Mouse (Mus musculus) kidney, postnatal 25 days (tissue): Measurements from ENCODE around the gene Zdhhc5.
"Not testable (repeated sequence)": the region's sequence is repeated elsewhere in the genome, so short reads cannot be mapped to it uniquely, and the experiment has no call there.

Source experiments
- DNase-seq, 2 experiments: peaks; one replicate each; pipeline ENCODE4 v3.0.0; 2021; ENCODE audit warnings: mixed read lengths in 2 of 2

The Zdhhc5 gene

DNA sequence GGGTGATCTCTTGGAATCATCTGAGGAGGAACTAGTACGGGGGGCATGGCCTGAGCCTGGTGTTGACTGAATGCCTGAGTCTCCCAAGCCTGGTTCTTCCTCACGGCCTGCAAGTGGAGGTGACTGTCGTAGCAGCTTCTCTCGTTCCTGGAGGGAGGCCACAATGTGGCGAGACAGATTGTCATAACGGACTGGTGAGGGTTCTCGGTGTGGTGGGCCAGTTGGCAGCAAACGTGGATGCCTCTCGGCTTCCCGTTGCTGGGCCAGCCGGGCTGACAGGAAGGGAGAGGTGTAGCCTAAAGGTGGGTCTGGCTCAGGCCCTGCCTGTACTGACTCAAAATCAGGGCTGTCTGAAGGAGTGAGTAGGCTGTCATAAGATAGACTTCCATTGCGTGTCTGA, 24.9 kb downstream of the Zdhhc5 start:
- DNase-seq: no peak

DNA sequence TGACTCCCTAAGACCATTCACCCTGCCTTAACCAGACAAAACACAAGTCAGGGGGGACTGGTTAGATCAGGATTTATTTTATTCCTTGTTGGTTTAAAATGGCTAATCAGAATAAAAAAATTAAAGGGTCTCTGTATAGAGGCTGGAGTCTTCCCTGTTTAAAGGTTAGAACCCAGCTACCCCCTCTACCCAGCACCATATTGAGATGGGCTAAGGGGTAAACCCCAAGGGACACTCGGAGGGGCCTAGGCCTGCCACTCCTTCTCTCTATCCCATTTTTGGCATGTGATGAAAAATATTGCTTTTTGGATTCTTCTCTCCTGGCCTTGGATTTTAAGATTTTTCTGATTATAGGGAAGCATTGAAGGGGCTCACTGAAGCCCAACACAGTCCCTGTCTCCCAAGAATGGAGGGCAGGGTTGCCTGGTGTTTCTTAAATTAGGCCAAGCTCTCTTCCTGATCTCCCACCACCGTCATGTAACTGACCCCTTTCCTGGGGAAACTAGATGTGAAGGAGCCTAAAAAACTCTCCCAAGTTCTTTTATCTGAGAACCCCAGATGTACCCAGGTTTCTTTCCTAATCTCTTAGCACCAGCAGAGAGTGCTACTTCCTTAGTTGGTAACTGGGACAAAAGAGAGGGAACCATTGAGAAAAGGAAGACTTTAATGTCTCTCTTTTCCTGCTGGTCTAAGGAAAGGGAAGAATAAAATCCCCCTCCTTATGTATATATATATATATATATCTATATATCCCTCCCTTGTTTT, 26.7 kb downstream of the Zdhhc5 start:
- no peak for DNase-seq

DNA sequence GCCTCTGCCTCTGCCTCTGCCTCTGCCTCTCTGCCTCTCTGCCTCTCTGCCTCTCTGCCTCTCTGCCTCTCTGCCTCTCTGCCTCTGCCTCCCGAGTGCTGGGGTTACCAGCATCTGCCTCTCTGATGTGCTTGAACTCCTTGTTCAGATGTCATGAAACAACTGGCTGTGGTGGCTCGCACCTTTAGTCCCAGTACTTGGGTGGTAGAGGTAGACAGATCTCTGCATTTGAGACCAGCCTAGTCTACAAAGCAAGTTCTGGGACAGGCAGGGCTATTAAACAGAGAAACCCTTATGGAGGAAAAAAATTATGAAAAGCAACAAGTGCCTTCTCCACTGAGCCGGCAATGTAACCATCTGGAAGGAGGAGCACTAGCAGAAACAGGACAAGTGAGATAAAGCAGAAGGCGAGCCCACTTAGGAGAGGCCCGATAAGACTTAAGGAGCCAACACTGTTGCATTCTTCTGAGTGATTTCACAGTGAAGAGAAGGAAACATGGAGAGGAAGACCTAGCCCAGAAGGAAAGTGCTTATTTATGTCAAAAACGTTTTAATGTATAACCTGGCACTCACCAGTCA, 32.3 kb downstream of the Zdhhc5 start:
- DNase-seq: no peak

DNA sequence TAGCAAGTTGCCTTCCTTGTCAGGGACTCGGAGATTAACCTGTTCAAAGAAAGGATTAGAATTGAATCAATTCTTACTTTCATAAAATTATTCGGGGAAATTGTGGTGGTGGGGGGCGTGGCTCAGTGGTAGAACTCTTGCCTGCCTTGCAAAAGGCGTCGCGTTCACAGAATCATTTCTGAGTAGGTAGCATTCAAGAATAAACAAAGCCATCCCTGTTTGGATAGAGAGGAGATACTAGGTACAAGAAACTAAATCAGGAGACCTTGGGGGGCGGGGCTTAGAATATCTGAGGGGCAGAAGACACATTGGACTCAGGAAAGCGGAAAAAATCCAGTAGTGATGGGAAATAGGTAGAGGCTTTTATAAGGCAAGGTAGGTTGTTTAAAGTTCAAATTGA, 36.0 kb downstream of the Zdhhc5 start, which contains the start of gene Tmx2:
Gene Tmx2 (minus strand): TSS at position 125 of the 400 bp plus-strand sequence.
- no peak for DNase-seq

DNA sequence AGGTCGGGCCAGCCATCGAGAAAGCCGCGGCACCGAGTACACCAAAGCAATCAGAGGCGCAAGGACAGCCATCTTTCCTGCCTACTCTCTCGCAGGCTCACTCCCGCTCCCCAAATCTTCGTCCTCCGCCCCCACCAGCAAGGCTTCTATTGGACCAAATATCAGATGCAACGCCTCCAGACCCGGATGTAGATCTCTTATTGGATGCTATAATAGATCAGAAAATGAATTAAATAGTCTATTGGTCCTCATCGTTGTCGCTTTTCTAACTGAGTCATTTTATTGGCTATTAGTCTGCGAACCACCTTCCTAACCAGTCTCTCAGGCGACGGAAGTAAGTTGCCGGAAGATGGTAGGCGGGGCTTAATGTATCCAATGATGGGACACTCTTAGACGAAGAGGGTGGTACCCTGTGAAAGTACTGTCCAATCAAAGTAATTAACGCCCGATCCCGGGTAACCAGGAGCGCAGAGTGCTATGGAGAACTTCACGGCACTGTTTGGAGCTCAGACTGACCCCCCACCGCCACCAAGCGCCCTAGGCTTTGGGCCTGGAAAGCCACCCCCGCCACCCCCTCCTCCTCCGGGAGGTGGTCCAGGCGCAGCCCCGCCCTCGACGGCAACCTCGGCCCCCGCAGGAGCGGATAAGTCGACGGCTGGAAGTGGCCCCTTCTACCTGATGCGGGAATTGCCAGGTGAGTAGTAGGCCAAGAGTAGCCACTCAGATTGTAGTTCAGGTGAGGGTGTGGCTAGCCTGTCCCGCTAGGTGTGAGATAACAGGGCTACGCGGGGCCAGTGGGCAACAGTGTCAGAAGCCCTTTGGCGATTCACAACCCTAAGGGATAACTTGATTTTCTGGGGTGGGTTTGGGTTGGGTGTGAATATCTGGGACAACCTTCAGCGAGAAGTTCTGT, 36.8 kb downstream of the Zdhhc5 start, which contains the start of the genes Gm28635 and Med19:
Gene Gm28635 (minus strand): TSS at position 74 of the 913 bp plus-strand sequence.
Gene Med19 (plus strand): TSS at position 435 of the 913 bp plus-strand sequence.
- DNase-seq: peak; percentile 97 to 98

DNA sequence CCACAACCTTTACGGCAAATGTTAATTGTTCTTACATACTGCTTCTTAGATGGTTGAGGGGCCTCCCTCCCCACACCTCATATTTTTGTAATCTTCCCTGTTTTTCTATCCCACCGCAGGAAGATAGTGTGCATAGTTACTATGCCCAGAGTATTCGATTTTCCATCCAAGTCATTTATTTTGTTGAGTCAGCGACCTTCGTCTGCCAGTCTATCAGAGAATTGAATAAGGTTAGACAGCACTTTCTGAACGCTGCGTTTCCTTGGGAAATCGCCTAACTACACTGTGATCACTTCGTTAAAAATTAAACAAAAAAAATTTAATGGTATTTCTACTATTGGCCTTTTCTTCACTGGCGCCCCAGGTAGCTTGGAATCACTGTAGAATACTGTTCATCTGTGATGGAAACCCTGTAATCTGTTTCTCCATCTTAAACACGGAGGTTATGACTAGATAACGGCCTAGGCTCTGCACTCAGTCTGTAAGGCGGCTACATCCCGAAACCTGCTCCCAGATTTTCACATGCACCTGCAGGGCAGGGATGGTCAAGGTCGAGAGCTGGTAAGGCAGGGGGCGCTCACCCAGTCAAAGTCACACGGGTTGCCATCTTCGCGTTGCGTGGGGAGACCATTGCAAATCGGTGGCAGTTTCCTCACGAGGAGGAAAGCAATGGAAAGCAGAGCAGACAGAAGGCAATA, 37.6 kb downstream of the Zdhhc5 start:
- no peak for DNase-seq

DNA sequence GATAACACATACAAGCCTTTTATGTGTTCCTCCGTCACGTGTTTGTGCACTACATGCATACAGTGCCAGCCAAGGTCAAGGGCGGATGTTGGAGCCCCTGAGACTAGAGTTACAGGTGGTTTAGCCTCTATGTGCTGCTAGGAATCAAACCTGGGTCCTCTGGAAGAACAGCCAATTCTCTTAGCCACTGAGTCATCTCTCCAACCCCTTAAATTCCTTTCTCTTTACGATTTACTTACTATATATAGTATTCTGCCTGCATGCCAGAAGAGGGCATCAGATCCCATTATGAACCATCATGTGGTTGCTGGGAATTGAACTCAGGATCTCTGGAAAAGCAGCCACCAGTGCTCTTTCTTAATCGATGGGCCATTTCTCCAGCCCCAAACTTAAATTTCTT, 43.4 kb downstream of the Zdhhc5 start:
- DNase-seq: not testable (repeated sequence)

DNA sequence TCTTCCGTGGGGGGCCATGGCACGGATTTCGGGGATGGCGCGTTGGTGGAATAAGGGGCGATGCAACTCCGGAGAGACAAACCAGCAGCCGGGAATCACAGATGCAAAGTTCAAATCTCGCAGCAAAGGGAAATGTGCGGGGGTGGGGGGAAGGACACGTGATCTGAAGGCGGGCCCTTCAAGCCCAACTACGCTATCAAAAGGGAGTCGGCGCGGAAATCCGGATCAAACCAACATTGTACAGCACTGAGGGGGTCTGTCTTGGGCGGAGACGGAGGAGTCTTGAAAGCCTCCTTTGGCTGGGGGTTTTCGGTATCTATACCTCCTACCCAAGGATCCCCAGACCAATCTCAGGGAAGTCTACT, 44.4 kb downstream of the Zdhhc5 start, which contains the start of gene Selenoh:
Gene Selenoh (minus strand): TSS at position 202 of the 365 bp plus-strand sequence.
- peak; percentile 87 to 88 for DNase-seq

DNA sequence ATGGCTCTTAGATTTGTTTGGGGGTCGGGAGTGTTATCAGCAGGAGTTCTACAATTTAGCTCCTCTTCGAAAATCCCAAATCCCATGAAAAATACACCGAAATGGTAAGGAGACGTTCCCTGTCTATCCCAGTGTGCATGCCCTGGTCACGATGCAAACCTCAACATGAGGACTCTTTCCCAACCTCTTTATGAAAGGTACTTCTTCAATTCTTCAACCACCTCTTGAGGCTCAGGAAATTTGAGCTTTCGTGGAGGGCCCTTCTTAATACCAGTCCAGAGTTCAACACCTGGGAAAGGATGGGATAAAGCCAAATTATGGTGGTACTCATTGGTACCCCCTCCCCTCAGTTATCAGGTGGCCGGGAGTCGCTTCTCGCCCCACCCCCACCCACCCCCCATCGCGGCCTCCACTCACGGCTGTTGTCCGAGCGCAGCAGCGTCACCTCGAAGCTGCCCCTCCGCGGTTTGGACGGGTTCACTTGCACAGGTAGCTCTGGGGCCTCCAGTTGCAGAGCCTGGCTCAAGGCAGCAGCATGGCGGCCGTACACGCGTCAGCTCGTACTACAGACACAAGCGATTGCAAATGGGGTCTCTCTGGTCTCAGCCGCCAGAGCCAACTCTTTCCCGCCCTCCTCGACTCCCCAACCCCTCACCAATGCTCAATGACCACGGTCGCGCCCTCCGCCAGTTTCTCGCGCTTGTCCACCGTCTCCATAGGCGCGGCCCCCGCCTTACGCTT, 45.0 kb downstream of the Zdhhc5 start:
- DNase-seq: peak; percentile 40 to 54

DNA sequence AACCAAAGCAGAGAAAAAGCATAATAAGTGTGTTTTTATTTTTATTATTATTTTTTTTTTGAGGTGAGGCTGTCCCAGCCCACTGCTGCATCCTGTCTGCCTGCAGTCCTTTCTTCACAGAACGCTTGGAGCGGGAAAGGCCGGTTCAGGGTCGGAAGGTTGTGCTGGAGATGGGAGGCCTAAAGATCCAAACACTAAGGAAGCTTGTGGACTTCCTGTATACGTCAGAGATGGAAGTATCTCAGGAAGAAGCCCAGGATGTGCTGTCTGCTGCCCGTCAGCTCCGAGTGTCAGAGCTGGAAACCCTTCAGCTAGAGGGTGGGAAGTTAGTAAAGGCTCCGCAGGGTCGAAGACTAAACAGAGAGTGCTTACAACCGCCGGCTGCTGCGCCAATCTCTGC, 48.9 kb downstream of the Zdhhc5 start:
- DNase-seq: peak; percentile 27 to 51

DNA sequence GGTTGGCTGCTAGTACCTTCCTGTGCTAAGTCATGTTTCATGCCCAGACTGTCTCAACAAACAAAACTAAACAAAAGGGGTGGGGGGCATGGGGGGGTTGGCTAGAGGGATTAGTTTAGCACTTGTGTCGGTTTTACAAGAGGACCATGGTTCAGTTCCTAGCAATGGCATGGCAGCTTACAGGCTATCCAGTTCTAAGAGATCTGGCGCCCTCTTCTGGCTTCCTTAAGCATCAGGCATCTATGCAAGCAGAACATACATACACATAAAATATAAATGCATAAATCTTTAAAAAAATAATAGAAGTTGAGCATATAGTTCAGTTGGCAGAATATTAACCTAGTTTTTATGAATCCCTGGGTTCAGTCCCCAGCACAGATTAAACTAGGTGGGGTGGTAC, 52.1 kb downstream of the Zdhhc5 start:
- peak; percentile 55 to 75 for DNase-seq

DNA sequence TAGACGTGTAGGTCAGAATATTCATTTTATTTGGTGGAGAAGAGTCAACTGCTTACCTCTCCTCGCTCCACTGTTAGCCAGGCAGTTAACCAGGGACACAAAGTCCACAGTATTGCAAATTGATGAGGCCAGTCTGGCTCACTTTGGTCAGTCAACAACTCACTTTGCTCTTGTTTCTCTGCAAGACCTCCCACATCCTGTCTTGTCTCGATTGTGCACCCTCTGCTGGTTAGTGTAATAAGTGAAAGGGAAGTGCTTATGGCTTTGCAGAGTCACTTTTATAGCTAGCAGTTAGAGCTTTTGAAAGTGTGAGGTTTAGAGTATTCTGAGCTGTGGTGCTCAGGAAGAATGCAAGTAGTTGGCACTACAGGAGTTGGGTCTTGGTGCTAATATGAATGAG, 54.7 kb downstream of the Zdhhc5 start:
- peak; percentile 52 to 72 for DNase-seq

DNA sequence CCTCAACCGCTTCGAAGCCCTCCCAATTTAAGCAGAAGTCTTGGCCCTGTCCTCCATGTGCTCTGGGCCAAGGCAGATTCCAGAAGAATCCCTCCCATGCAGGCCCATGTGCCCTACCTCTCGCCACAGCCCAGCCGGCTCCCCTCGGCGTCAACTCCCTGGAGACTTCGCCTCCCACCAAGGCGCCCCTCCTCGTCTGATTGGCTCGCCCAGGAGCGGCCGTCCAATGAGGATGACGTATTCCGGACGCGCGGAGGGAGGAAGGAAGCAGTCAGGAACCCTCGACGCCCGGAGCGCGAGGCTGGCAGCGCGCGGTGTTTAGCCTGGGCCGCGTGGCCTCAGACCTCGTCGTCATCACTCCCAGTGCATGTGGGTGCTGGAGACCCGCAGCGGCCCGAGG, 56.2 kb downstream of the Zdhhc5 start, which contains the start of gene Btbd18:
Gene Btbd18 (plus strand): TSS at position 274 of the 400 bp plus-strand sequence.
- DNase-seq: no peak

DNA sequence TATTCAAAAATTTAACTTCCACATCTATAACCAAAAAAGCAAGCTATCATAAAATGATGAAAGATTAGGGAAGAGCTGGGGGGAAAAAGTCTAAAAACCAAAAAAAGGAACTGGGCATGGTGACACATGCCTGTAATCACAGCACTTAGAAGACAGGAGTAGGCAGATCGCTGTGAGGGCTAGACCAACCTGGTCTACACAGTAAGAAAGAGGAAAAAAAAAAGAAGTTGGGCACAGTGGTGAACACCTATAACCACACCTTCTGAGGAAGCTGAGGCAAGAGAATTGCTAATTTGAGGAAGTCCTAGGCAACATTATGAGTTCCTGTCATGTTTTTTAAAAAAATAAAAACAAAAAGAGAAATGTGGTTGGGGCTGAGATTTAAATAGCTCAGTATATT, 59.1 kb downstream of the Zdhhc5 start:
- DNase-seq: no peak

DNA sequence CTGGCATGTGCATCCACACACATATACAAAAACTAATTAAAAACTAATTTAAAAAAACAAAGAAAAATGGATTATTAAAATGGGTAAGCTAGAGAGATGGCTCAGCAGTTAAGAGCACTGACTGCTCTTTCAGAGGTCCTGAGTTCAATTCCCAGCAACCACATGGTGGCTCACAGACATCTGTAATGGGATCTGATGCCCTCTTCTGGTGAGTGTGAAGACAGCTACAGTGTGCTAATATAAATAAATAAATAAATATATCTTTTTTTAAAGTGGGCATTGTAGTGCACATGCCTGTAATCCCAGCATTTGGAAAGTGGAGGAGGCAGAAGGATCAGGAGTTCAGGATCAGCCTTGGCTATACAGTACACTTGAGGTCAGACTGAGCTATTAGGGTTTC, 61.6 kb downstream of the Zdhhc5 start:
- no peak for DNase-seq

DNA sequence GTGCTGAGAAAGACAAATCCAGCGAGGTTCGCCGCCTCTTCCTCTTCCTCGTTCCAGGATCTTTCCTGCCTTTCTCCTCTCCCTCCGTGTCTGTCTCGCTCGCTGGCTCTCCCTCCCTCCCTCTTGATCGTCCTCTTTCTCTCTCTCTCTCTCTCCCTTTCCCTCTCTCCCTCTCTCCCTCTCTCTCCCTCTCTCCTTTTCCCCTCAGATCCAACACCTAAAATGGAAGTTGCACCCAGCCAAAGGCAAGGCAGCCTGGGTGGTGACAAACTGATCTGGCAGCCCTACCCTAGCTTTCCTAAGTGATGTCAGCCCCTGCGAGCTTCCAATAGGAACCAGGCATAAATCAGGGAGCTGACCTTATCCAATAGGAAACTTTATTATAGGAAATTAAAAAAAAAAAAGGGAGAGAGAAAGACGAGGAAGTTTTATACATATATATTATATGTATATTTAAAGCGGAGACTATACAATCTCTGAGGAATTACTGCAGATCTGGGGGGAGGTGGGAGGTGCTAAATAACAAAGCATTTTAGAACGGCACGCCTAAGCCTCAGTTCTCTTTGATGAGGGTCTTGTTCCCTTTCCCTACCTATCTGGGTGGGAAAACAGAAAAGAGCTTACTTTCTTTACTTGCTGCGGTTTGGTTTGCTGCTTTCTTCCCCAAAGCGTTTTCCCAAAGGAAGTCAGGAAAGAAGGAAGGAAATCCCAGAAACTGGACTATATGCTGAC, 64.3 kb downstream of the Zdhhc5 start, which contains the start of gene Ctnnd1:
Gene Ctnnd1 (minus strand): TSS at position 302 of the 732 bp plus-strand sequence.
- DNase-seq: peak; percentile 90 to 95

DNA sequence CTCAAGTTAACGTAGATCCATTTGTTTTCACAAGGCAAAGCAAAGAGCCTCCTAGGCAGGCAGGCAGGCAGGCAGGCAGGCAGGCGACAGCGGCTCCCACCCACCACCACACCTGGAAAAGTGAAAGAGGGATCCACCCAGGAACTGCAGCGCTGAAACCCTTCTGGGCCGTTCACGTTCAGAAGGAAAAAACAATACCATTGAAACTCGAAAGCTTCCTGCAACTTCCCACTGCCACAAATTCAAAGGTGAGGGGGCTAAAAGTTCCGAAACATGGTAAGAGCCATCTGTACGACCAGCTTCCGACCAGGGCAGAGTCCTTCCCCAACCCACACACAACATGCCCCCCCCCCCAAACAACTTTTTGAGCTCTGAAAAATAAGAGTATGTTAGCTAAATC, 65.3 kb downstream of the Zdhhc5 start:
- DNase-seq: peak; percentile 31 to 45

DNA sequence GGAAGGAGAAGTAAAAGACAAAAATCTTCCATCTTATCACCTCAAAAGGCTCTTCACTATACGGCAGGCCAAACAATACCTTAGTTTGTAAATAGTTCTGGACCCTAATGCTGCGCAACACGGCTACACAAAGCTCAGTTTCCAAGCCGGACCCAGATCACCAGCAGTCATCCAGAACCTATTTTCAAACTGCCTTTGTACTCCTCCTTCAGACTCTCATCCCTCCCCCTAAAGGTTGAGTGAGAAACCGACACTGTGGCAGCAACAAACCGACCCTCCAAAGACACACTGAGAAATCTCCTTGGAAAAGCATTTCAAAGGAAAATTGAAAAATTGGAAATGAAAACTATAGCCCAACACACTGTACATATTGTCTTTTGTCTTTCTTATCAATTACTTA, 66.6 kb downstream of the Zdhhc5 start:
- no peak for DNase-seq

DNA sequence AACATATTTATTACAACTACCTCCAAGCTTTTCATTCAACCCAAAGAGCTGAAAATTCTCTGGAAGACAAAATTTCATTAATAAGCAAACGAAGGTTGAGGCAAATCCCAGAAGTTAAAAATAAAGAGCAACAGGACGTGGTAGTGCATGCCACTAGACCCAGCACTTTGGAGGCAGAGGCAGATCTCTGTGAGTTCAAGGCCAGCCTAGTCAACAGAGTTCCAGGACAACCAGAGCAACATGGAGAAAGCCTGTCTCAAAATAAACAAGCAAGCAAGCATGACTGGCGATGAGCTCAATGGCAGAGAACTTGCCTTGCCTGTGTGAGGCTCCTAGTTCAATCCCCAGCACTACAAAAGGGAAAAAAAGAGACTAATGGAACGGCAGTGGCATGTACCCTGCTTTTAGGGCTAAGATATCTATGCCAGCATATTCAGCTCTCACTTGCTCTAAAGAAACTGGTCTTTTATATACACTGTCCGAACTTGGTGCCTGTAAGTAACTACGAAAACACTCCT, 67.9 kb downstream of the Zdhhc5 start:
- no peak for DNase-seq

DNA sequence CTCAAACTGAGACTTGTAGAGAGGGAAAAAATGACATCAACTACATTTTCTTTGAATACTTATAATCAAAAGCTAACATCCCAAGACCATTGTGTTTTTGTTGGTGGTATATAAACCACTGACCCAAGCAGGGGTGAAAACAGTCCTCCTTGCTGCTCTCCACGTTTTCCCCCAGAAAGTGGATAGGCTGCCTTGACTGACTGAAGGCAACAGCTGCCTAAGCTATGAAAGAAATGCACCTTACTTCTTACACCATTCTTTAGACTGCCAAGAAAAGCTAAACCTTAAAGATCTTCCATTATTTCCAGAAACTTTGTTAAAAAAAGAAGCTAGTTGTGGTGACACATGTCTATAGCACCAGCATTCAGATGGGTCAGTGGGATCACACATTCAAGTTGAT, 68.8 kb downstream of the Zdhhc5 start:
- DNase-seq: no peak

DNA sequence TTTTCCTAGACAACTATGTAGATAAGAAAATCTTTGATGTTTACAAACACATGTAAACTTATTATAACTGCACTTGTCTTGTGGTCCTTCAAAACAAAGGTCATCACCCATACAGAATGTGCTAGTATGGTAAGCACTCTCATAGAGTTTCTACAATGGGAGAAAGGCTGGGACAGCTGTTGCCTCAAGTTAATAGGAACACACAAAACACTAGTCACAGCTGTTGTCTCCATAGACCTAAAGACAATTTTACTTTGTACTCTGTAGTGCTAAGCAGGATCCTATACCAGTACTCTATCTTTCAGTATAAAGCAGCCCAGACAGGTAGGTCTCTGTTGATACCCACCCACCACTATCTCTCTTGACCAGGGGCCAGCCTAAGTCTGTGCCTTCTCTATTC, 74.1 kb downstream of the Zdhhc5 start:
- DNase-seq: no peak
